Mouse (Mus musculus) heart, postnatal 36 days (tissue): ENCODE results near the gene Snd1. TPM values are rescaled to one million over a fixed set of nuclear protein-coding genes. Genes with fewer than 3 reads are reported as not detected.
"Not testable (repeated sequence)": the region's sequence is repeated elsewhere in the genome, so short reads cannot be mapped to it uniquely, and the experiment has no call there.

Experiments used
- DNase-seq, 2 experiments: peaks; one replicate each; pipeline ENCODE4 v3.0.0; 2021 to 2022
- intact Hi-C: fragments of 180-260 bp; cut with DNase I; formaldehyde crosslinking; loops from one replicate; pipeline ENCODE4 v1.15.1; 2025
- total RNA-seq, 2 experiments: library from RNA; stranded (reverse); gene quantifications; 2 replicates each; pipeline ENCODE4 v1.2.3; 2021

Snd1 gene
- total RNA-seq, 2 experiments from 2014 or later = 75.0 to 78.1 TPM

DNA sequence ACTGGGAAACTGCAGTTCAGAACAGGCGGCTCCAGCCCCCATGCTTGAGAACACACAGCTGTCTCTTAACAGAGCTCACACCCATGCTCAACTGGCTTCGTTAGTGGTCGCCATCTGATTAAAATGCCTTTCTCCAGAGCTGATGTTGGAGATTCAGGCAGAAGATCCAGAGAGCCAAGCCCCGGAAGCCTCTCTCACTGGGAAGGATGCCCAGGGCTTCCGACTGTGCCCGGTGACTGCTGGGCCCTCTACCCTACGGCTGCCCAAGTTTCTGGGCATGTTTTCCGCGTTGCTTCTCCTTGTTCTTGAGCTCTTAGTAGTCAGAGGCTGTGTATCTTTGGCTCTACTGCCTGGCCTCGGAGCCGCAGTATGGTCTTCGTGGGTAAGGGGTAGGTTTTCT, 447.4 kb downstream of the Snd1 start:
- intact Hi-C loops = no loop called here
- DNase-seq = no peak

DNA sequence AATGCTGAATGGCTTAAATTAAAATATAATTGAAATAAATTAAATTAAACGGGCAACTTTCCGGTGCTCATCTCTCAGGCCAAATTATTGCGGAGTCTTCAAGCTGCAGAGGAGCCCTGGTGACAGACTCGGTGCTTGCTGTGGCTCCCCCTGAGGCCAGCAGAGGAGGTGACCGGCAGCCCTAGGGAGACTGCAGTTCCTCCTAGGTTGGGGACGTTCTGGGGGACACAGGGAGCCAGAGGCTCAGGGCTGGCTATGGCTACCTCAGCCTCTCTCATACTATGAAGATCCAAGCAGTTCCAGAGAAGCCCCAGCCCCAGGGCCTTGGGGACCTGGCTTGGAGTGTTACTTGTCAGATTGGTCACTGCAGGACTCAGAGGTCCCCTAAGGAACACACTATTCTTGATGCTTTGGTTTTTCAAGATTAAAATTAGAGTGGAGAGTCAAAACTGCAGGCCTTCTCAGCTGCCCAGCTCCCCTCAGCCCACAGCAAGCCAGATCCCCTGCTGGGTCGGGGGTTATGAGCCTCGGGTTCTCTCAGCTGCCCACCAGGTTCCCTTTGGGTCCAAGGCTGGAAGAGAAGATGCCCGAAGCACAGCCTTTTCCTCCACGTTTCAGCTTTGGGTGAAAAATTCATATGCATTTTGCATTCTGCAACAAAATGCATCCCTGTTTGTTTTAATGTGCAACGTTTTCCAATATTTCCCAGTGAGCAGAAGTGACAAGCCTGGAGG, 448.3 kb downstream of the Snd1 start:
- intact Hi-C loops = no loop called here
- no peak for DNase-seq

DNA sequence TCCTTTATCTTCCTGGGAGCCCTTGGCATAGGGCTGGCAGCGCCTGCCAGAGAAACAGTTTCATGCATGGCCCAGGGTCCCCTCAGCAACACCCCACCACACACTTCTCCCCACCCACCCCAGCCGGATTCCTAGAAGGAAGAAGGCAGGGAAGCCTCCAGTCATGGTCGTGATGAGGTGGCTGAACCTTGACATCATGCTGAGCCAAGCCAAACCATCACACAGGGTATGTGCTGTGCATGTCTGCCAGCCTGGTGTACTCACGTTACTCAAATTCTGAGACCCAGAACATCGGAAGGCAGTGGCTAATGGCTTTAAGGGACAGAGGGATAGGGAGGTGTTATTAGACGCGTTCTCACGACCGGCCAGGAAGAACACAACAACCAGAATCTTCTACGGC, 448.9 kb downstream of the Snd1 start:
- DNase-seq = no peak
- intact Hi-C loops = no loop called here

DNA sequence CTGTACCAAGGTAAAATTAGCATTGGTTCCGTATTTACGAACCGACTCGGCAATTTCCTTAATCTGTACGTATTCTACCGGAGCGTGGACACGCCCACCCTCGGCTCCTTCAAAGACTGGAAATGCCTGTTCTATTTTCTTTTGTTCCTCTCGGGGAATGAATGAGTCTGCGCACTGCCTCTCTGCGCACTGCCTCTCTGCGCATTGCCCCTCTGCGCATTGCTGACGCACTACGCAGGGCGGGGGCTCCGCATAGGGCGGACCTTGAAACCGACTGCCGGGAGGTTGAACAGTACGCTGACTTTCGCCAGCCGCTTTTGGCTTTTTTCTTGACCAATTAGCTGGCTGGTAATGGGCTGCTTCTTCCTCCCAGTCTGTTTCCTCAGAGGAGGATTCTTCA, 453.0 kb downstream of the Snd1 start:
- DNase-seq, intact Hi-C loops: not testable (repeated sequence)

DNA sequence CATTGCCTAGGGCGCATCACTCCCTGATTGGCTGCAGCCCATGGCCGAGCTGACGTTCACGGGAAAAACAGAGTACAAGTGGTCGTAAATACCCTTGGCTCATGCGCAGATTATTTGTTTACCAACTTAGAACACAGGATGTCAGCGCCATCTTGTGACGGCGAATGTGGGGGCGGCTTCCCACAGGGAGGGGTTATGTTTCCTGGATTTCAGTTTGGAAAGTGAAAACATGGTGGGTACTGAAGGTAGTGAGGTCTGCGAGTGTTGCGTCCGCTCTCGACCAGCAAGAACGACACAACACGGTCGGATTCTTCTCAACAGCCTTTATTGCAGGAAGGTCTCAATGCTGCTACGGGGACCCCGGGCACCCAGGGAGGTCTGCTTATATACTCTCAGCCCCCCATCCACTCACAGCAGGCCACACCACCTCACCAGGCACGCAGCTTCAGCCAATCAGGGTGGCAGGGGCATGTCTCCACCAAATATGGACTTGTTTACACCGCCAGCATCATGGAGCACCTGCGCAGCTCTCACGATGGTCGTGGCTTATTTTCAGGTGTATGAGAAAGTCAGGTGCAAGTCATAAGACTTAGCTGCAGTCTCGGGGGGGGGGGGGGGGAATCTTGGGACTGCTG, 454.3 kb downstream of the Snd1 start:
- DNase-seq, intact Hi-C loops: not testable (repeated sequence)

DNA sequence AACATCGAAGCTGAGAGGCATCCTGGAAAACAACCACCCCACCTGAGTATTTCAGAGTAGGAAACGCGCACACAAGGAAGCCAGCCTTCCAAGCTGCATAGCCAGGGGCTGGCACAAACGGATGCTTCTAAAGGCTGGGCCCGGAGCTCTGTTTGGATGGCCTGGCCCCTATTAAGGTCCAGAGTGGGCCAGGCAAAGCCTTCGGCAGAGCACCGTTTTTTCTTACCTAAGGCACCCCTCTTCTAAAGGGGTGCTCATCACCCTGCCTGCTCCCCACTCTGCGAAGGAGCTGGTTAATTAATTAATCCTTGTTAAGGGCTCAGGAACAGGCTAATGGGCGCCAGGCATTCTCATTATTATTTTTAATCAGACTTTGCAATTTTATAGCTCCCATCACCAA, 456.3 kb downstream of the Snd1 start:
- intact Hi-C loops = no loop called here
- DNase-seq = no peak

DNA sequence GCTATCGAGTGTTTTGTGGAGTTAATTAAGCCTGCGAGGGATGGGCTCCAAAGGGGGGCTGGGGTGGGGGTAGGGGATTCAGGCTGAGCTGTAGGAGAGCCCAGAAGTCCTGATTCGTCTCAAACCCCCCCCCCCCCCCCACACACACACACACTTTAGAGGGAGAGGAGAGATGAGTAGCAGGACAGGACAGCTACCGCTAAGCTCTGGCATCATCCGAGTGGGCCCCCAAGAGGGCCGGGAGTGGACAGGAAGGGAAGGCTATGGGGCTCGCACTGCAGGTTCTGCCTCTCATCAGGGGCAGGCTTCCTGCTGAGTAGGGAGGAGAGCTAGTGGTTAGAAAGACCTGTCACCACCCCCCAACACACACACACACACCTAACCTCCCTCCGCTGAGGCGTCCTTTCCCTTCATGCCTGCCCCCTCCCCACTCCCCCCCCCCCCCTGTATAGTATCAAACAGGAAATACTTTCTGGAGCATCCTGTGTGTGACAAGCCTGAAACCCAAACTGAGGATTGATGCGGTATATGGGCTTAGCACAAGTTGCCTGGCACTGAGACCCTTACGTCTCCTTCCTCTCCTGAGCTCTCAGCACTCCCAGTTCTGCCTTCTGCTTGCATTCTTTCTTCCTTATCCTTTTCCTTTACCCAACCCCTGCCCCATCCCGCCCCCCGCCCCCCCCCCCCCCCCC, 456.8 kb downstream of the Snd1 start:
- intact Hi-C loops = no loop called here
- DNase-seq = no peak

DNA sequence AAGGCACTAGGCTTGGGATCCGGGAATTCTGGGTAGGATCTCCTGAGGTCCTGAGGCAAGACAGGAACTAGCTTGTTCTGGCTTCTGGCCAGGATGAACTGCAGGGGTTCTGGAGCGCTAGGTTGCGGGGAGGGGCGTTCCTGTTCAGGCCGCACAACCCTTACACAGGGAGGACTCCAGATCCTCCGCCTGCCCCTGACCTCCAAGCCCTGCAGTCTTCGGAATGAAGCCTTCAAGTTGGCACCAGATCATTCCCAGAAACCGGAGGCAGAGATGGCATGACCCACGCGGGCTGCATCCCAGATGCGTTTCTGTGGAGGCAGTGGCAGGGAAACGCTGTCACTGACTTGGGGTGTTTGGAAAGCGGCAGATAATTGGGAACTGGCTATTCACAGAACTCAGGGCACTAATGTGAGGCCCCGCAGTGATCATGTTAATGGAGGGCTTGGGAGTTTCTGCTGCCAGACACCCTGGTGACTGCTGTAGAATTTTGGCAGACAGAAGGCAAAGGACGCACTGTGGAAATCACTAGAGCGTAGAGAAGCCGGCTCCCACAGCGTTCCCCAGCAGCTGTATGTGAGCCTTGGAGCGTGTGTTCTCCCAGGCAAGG, 457.5 kb downstream of the Snd1 start:
- DNase-seq = no peak
- intact Hi-C loops = no loop called here

DNA sequence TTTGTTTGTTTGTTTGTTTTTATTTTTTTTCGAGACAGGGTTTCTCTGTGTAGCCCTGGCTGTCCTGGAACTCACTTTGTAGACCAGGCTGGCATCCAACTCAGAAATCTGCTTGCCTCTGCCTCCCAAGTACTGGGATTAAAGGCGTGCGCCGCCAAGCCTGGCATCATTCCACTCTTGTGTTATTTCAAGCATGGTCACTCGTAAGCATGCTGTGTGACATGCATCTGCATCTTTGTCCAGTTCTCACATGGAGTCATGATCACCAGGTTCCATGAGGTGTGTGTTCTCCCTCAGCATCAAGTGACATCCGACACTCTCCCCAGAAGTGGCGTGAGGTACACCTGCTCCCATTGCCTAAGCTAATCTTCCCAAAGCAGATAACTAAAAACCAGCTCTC, 460.8 kb downstream of the Snd1 start:
- intact Hi-C loops = no loop called here
- no peak for DNase-seq

DNA sequence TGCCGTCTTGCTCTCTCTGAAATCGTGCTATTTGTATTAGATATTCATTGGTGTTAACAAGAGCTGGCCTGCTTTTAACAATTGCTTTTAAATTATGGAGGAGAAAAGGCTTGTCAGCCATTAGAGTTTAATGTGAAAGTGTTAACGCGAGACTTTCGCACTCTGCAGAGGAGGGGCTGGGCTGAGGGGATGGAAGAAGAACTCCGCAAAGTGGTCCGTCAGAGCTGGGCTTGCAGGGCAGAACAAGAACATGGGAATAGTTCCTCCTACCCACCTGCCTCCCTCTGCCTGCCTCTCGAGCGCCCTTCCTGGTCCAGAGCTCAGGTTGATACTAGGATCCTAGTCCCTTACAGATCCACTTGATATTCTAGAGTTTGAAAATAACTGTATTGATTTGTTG, 472.3 kb downstream of the Snd1 start:
- DNase-seq = no peak
- intact Hi-C loops = no loop called here

DNA sequence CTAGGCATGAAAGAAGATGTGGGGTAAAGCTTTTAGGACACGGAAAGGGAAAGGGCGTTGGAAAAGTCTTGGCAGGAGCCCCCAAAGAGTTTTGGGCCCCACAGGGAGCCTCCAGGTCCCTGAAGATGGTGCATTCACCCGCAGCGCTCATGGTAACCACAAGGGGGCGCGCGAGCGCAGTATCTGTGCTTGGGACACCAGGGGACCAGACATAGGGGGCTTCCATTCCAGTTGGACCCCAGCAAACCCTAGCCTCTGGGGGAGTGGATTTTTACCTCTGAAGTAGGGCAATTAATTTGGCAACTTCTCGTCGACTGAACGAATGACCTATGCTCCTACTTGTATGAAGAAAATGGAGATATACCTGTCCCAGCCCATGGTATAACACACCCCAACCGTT, 474.3 kb downstream of the Snd1 start:
- intact Hi-C loops = loop anchor here (1.0 to 2.0 kb wide), 3 partner anchors 75 to 416 kb away; no protein-coding TSS in a partner anchor
- DNase-seq = peak; percentile 71 to 84

DNA sequence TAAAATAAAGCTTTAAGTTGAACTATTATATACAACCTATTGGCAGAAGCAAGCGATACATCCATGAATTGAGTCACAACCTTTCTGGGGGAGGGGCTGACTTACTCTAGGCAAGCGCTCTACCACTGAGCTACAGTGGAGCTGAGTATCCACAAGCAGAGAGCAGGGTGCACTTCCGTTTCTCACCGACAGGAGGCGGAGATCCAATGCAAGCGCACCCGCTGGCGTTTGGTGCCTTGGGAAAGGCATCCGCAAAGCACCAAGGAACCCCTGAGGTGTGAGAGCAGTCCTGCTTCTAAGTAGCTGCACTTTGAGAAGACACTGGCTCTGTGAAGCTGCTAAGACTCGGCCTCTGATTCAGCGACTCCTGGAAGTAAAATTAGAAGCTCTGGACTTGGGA, 480.6 kb downstream of the Snd1 start:
- DNase-seq = peak; percentile 12 to 58

DNA sequence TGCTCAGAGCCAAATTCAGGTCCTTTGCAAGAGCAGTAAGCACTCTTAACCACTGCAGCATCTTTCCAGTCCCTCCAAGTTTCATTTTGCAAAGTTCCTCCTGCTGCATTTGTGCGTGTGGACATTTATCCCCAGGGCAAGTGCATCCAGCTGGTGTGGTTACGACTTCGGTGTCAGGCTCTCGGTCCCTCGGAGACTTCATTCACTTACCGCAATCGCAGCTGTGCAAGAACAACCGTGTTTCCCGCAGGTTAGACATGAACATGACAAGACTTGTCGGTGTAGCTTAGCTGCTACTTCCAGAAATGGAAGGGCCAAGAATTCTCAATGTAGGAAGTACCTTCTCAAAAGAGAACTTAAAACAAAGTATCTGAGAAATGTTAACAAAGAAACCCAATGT, 482.5 kb downstream of the Snd1 start:
- DNase-seq = no peak
- intact Hi-C loops = no loop called here

More for the DNA sequence above, 480.6 kb downstream of the Snd1 start:
- intact Hi-C loops = no loop called here

DNA sequence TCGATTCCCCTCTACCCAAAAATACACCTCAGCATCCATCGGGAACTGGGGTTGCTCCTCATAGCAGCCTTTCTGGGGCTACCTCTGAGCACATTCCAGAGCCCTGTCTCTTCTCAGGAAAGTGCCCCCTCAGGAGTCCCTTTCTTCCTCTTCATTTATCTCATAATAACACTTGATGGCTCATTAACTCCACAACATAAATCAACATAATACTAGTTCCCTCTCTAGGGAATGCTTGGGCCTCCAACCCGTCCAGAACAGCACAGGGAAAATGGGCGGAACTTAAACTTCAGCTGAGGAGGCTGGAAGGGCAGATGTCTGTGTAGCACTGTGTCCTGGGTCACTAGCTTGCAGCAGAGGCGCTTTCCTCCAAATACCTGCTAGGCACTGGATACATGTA, 488.2 kb downstream of the Snd1 start:
- no peak for DNase-seq
- intact Hi-C loops = no loop called here

DNA sequence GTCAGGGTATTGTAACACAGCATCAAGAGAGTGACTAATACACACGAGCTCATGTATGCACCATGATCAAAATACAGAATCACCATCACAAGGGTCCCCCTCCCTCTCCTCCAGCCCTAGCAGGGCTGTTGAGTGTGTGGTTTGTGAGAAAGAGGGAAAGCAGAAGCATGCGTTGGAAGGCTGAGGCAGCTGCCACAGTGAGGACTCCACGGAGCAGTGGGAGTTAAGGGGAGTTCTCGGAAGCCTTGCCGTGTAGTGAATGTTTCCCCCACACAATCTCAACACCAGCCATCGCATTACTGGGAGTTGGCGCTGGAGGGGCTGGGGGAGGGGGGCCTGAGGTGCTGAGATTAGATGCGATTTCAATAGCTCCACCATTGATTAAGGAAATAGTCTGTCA, 490.3 kb downstream of the Snd1 start:
- no peak for DNase-seq
- intact Hi-C loops = no loop called here

DNA sequence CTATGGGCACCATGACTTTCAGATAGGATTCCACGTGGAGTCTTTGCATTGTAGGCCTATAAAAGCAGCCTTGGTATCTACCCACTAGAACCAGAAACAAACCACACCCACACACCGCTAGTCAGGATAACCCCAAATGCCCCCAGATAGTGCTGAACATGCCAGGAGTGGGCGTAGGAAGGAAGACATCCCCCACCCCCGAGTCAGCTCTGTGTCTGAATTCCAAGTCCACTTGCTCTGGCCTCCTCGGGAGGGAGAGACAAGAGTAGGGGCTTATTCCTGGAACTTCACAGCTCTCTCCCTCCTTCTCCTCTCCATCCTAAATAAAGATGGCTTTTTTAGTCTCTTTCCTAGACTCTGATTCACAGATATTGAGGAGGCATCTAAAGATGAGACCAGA, 494.7 kb downstream of the Snd1 start:
- DNase-seq = no peak
- intact Hi-C loops = no loop called here

DNA sequence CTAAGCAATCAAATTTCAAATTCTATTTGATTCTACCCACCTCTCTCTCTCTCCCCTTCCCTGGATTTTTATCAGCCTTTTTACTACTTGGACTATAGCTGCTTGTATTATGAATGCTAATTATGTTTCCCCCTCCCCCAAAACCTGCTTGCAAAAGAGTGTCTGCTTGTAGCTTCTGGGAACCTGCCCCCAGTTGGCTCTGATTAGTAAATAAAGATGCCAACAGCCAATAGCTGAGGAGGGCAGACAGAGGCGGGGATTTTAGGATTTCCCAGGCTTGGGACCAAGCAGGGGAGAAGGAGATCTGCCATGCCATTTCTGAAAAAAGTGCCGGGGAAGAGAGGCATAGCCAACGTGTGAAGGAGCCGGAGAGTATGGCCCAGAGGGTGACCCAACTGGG, 495.8 kb downstream of the Snd1 start:
- intact Hi-C loops = no loop called here
- no peak for DNase-seq

DNA sequence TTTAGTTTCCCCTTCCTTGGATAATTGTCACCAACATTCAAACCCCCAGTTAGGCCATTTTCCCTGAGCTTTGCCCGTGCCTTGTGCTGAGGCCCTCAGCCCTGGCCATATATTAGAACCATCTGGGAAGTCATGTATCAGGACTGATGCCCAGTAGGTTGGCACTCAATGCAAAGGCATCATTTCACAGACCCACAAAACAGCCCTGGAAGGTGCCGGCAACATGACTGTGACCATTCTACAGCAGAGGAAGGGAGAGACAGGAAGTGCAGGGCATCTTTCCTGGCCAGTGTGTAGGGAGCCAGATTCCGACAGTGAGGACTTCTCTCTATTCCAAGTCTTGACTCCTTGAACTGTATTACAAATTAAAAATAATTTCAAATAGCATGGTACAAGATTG, 499.6 kb downstream of the Snd1 start:
- DNase-seq = no peak
- intact Hi-C loops = no loop called here

DNA sequence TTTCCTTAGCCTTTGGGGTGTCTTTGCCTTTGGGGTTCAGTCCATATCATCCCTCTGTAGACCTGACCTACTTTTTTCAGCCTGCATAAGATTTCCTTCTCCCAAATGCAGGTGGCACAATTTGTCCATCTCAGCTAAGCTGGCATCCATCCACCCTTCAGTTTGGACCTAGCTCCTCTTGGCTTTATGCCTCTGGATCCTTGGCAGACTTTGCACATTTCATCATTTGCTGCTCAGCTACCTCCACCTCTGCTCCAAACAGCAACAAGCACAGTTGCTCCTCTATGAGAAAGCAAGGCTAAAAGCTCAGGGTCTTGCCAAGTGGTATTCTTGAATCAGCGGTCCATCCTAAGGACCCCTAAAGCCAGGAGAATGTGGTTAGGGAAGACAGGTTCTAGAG, 500.2 kb downstream of the Snd1 start:
- intact Hi-C loops = no loop called here

DNA sequence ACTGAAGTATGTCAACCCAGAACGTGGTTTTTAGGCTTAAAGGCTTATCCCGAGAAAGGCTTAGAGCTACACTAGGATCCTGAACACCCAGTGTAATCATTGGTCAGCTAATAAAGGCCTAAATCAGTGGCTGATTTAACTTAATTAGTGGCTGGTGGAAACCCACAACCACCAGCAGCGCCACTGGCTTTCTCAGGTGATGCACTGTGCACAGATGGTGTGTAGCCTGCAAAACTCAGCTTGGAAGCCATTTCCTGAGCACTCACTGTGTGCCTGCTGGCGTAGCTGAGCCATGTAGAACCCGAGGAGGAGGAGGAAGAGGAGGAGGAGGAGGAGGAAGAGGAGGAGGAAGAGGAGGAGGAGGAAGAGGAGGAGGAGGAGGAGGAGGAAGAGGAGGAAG, 503.1 kb downstream of the Snd1 start:
- intact Hi-C loops = no loop called here
- no peak for DNase-seq

More for the DNA sequence above, 500.2 kb downstream of the Snd1 start:
- peak; percentile 39 to 47 for DNase-seq

DNA sequence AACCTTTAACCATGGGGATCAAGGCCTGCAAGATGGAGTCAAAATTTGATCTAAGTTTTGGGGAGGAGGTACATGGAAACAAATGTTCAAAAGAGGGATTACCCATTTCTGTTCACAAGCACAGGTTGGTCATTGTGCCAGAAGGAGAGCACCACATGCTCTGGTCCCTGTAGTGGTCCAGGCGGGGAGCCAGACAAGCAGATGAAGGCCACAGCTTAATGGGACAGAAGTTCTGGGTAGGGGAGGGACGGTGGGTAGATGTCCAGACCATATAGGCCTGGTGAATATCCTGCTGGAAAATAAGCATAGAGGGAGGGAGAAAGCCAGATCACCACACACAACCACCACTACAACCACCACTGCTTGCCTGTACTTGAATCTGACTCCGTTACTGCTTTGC, 503.9 kb downstream of the Snd1 start:
- no peak for DNase-seq
- intact Hi-C loops = no loop called here
